Mouse (Mus musculus) heart, embryonic 15.5 days (tissue): ENCODE results near the gene Ltbp4. TPM values are rescaled to one million over a fixed set of nuclear protein-coding genes. Genes with fewer than 3 reads are reported as not detected.

ENCODE experiments used
- ATAC-seq: fragments of 200-750 bp; cut with Nextera tagmentation; replicated peaks from 2 replicates; pipeline ENCODE4 v1.8.0; 2017; ENCODE audit warnings: low read depth, moderate TSS enrichment; ENCODE audit not compliant: insufficient number of reproducible peaks, insufficient read depth, low FRiP score
- H3K27ac ChIP-seq: fragments of 300-500 bp; sonication (generic); 2 replicates; pipeline ENCODE4 v1.5.1; 2015; ENCODE audit warnings: mild to moderate bottlenecking, inconsistent platforms
- H3K27me3 ChIP-seq: fragments of 300-500 bp; sonication (generic); 2 replicates; pipeline ENCODE4 v1.6.1; 2015; ENCODE audit warnings: inconsistent platforms
- H3K36me3 ChIP-seq: fragments of 300-500 bp; sonication (generic); 2 replicates; pipeline ENCODE4 v1.6.1; 2015; ENCODE audit warnings: mild to moderate bottlenecking, inconsistent platforms
- H3K4me1 ChIP-seq: fragments of 300-500 bp; sonication (generic); replicated peaks from 2 replicates; pipeline ENCODE4 v1.6.1; 2015; ENCODE audit warnings: inconsistent platforms
- H3K4me2 ChIP-seq: fragments of 300-500 bp; sonication (generic); 2 replicates; pipeline ENCODE4 v1.6.1; 2015; ENCODE audit warnings: inconsistent platforms, mild to moderate bottlenecking, moderate library complexity
- H3K4me3 ChIP-seq: fragments of 300-500 bp; sonication (generic); 2 replicates; pipeline ENCODE4 v1.5.1; 2015; ENCODE audit warnings: mild to moderate bottlenecking, inconsistent platforms
- H3K9ac ChIP-seq: fragments of 300-500 bp; sonication (generic); 2 replicates; pipeline ENCODE4 v1.6.1; 2015; ENCODE audit warnings: mild to moderate bottlenecking, inconsistent platforms
- H3K9me3 ChIP-seq: fragments of 300-500 bp; sonication (generic); replicated peaks from 2 replicates; pipeline ENCODE4 v1.6.1; 2016; ENCODE audit warnings: inconsistent platforms
- WGBS: fragments of 180-500 bp; shearing (Covaris S2); methylation state at CpG from one replicate; pipeline ENCODE4 v1.1.7; 2015; ENCODE audit warnings: mixed read lengths; 5-methylcytosine and 5-hydroxymethylcytosine counted together
- polyA plus RNA-seq: library from polyadenylated mRNA; unstranded; fragments of >200 nt; fragmentation: Nextera tagmentation; extraction: Ambion mirVana; gene quantifications from 2 replicates; pipeline ENCODE4 v1.2.1, GENCODE M21; 2015

Gene Ltbp4
- polyA plus RNA-seq, 1 experiment from 2014 or later, result 61.7 TPM

GRCm38 (mm10) chr7:27276021-27276420, 61.5 kb downstream of the Ltbp4 start:
- Histone ChIP-seq H3K27ac (no peak overlapping the region), H3K27me3 (no peaks in the 10 kb centered on the region), H3K36me3 (peaks cover 31% of the 10 kb centered on the region), H3K4me1 (no peaks in the 10 kb centered on the region), H3K9me3 (no peaks in the 10 kb centered on the region), H3K9ac (no peak overlapping the region), H3K4me2 (no peak overlapping the region), H3K4me3 (no peak overlapping the region)
- 60% methylated on average over 7 of the region's 7 CpGs for WGBS
- no peak for ATAC-seq

DNA sequence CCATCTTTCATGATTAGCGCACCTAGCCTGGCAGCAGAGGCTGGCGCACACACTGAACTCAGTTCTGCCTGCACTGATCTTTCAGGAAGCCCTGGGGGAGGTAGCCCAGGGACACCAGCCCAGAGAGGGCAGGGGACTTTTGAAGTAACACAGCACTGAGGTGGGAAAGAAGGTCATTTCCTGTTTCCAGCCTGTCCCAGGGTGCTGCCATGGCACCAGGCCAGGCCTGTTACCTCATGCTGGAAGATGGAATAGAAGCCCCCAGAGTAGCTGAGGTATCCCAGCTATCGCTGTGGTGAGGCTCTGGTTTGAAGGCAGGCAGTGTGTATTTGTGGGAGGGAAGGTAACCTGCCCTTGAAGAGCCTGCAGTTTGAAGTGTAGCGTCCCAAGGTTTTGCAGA, 62.6 kb downstream of the Ltbp4 start:
- WGBS, result 83% methylated on average over 4 of the region's 4 CpGs
- Histone ChIP-seq H3K27me3 (no peaks in the 10 kb centered on the region), H3K27ac (no peak overlapping the region), H3K36me3 (peaks cover 39% of the 10 kb centered on the region), H3K4me1 (no peaks in the 10 kb centered on the region), H3K4me2 (no peak overlapping the region), H3K9me3 (no peaks in the 10 kb centered on the region), H3K4me3 (no peak overlapping the region), H3K9ac (no peak overlapping the region)
- ATAC-seq, result no peak

DNA sequence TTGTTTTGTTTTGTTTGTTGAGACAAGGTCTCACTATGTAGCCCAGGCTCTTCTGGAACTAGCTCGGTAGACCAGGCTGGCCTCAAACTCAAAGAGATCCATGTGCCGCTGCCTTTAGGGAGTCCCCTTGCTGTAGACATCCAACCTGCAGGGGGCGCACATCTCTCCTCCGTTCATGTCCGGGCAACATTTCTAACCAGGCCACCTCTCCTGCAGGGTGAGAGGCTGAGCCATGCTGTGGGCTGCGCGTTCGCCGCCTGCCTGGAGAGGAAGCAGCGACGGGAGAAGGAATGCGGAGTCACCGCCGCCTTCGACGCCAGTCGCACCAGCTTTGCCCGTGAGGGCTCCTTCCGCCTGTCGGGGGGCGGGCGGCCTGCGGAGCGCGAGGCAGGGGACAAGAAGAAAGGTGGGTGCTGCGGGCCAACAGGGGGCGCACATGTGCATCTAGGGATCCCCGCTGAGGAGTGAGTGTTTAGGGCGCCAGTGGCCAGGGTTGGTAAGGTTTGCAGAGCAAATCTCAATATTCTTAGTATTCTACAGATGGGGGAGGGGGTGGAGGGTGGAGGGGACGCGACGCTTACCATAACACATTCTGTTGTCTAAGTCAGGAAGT, 63.6 kb downstream of the Ltbp4 start:
- Histone ChIP-seq H3K9ac (no peak overlapping the region), H3K9me3 (no peaks in the 10 kb centered on the region), H3K36me3 (peaks cover 45% of the 10 kb centered on the region), H3K27ac (no peak overlapping the region), H3K4me3 (peak overlapping the region; percentile 30), H3K4me2 (peak overlapping the region; percentile 47), H3K4me1 (no peaks in the 10 kb centered on the region), H3K27me3 (no peaks in the 10 kb centered on the region)
- 46% methylated on average over 32 of the region's 32 CpGs for WGBS
- ATAC-seq, result no peak

DNA sequence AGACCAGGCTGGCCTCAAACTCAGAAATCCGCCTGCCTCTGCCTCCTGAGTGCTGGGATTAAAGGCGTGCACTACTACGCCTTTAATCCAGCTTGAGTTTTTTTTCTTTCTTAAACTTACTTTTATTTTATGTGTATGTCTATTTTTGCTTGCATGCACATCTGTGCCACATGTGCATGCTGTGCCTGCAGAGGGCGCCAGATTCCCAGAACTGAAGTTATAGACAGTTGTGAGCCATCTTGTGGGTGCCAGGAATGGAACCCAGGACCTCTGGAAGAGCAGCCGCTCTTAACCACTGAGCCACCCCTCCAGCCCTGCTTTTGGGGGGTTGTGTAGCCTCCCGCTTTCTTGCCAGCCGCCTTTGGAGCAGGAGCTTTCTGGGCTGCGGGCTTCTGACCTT, 66.1 kb downstream of the Ltbp4 start:
- Histone ChIP-seq H3K9me3 (no peaks in the 10 kb centered on the region), H3K4me2 (no peak overlapping the region), H3K4me1 (peaks cover 5% of the 10 kb centered on the region; the same call in 1 of the 2 replicates), H3K36me3 (peaks cover 37% of the 10 kb centered on the region), H3K27me3 (no peaks in the 10 kb centered on the region), H3K27ac (no peak overlapping the region), H3K4me3 (no peak overlapping the region), H3K9ac (no peak overlapping the region)
- ATAC-seq, result no peak
- WGBS, result 87% methylated on average over 8 of the region's 8 CpGs

GRCm38 (mm10) chr7:27266515-27267128, 70.9 kb downstream of the Ltbp4 start:
- Histone ChIP-seq H3K9ac (no peak overlapping the region), H3K27me3 (no peaks in the 10 kb centered on the region), H3K36me3 (peaks cover 34% of the 10 kb centered on the region), H3K4me3 (no peak overlapping the region), H3K4me2 (peak overlapping the region; percentile 41), H3K27ac (peak overlapping the region; percentile 20; the same call in 1 of the 2 replicates), H3K9me3 (no peaks in the 10 kb centered on the region), H3K4me1 (peaks cover 8% of the 10 kb centered on the region; the same call in 1 of the 2 replicates)
- no peak for ATAC-seq
- WGBS, result 51% methylated on average over 20 of the region's 20 CpGs

DNA sequence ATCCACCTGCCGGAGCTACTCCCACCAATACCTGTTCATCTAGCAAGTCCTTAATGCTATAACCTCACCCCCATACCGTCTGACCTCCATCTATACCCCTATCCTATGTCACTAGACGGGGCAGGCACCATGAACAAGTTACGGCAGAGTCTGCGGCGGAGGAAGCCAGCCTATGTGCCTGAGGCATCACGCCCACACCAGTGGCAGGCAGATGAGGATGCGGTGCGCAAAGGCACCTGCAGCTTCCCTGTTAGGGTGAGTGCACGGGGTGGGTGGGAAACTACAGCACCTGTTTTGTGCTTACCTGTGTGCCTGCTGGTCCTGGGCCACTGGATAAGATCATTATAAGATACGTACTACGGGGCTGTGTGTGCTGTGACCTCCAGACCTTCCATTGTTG, 72.7 kb downstream of the Ltbp4 start:
- Histone ChIP-seq H3K9me3 (no peaks in the 10 kb centered on the region), H3K9ac (no peak overlapping the region), H3K27me3 (no peaks in the 10 kb centered on the region), H3K4me2 (no peak overlapping the region), H3K4me3 (no peak overlapping the region), H3K4me1 (peaks cover 8% of the 10 kb centered on the region; the same call in 1 of the 2 replicates), H3K27ac (no peak overlapping the region), H3K36me3 (peaks cover 19% of the 10 kb centered on the region)
- no peak for ATAC-seq
- WGBS, result 88% methylated on average over 12 of the region's 12 CpGs

GRCm38 (mm10) chr7:27261888-27262287, 75.6 kb downstream of the Ltbp4 start:
- Histone ChIP-seq H3K9ac (no peak overlapping the region), H3K27me3 (no peaks in the 10 kb centered on the region), H3K9me3 (no peaks in the 10 kb centered on the region), H3K27ac (no peak overlapping the region), H3K4me2 (no peak overlapping the region), H3K36me3 (no peaks in the 10 kb centered on the region; the same call in 1 of the 2 replicates), H3K4me1 (peaks cover 30% of the 10 kb centered on the region), H3K4me3 (no peak overlapping the region)
- 79% methylated on average over 6 of the region's 6 CpGs for WGBS
- ATAC-seq, result no peak

DNA sequence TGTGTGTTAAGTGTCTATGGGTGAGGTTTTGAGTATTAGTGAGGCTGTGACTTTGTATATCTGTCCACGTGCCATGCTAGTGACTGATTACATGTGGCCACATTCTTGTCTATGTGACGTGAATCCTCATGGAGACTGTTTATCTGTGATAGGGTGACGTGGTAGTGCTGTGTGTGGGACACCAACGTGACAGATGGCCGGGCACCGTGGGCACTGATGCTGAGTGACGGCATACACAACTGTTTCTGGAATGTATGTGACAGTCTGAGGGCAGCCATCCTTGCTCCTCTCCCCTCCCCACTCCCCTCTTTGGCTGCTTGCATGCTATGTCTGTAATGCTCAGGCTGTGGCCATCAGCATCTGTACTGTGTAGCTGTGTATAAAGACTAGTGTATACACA, 76.6 kb downstream of the Ltbp4 start:
- peaks cover 28% of the 10 kb centered on the region for H3K4me1 ChIP-seq
- no peak overlapping the region for H3K27ac ChIP-seq
- WGBS, result 64% methylated on average over 7 of the region's 7 CpGs
- H3K27me3 ChIP-seq, result no peaks in the 10 kb centered on the region
- no peak overlapping the region for H3K4me3 ChIP-seq
- no peak overlapping the region for H3K9ac ChIP-seq
- no peaks in the 10 kb centered on the region; the same call in 1 of the 2 replicates for H3K36me3 ChIP-seq
- ATAC-seq, result no peak
- H3K4me2 ChIP-seq, result 0 out of 2 replicates have a peak overlapping the region, but pooled peaks have one; percentile 95
- H3K9me3 ChIP-seq, result no peaks in the 10 kb centered on the region

- Histone ChIP-seq H3K4me2 (peak overlapping the region; percentile 95), H3K9ac (peak overlapping the region; percentile 87), H3K9me3 (no peaks in the 10 kb centered on the region), H3K36me3 (no peaks in the 10 kb centered on the region; the same call in 1 of the 2 replicates), H3K4me3 (peak overlapping the region; percentile 83), H3K4me1 (peaks cover 28% of the 10 kb centered on the region), H3K27ac (no peak overlapping the region), H3K27me3 (no peaks in the 10 kb centered on the region)
- ATAC-seq, result no peak
- 37% methylated on average over 5 of the region's 5 CpGs for WGBS
These were observed 77.7 kb downstream of the Ltbp4 start for GRCm38 (mm10) chr7:27259771-27260170.

DNA sequence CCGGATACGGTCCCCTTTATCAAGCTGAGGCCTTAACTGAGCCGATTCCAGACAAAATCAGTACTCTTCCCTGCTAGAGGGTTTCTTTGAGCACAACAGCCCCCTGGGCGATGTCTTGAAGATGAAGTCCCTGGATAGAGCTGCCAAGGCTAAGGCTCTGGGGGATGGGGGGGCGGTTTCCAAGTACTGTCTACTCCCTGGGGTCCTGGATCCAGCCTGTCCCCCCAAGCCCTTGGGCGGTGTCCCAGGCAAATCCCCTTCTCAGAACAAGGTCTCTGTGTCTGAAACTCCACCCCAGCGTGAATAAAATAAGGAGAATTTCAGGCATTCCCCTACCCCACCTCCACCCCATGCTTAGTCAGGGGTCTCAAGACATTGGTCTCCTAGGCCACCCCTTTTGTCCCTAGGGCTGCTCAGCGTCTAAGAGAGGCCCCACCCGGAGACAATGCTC, 78.2 kb downstream of the Ltbp4 start:
- Histone ChIP-seq H3K4me1 (peaks cover 28% of the 10 kb centered on the region), H3K9ac (peak overlapping the region; percentile 87), H3K4me3 (peak overlapping the region; percentile 83), H3K36me3 (no peaks in the 10 kb centered on the region; the same call in 1 of the 2 replicates), H3K27me3 (no peaks in the 10 kb centered on the region), H3K9me3 (no peaks in the 10 kb centered on the region), H3K27ac (peak overlapping the region; percentile 76), H3K4me2 (peak overlapping the region; percentile 95)
- no peak for ATAC-seq
- 7% methylated on average over 9 of the region's 9 CpGs for WGBS

DNA sequence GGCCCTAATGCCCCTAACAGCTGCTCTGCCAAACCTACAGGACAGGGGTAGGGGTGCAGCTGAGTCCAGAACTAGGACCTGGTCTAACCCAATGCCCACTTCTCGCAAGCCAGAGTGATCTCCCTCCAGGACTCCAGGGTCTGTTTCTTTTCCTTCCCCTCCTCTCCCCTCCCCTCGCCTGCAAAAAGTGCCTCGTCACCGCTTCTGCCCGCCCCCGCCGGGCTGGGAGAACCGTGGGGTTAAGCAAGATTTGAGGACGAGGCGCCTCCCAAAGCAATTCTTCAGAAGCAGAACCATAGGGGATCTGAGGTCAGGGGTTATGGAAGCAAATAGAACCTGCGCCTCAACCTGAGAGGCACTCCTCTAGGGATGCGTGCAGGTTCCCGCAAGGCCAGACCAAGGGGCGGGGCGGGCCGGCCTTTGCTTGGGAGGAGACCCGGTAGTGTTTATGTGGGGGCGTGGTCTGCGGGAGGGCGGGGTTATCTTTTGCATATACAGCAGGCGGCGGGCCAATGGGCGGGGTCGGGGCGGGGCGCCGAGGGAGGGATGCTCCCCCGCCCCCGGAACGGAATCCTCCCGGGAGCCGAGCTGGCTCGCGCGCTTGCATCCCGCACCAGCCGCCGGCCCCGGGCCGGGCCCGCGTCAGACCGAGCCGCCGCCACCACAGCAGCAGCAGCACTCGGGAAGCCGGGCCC, 79.1 kb downstream of the Ltbp4 start, which contains the start of gene Numbl:
Gene Numbl (plus strand): TSS at position 229 of the 695 bp plus-strand sequence.
- Histone ChIP-seq H3K27me3 (no peaks in the 10 kb centered on the region), H3K4me3 (peak within 1 kb of the TSS; percentile 83), H3K9ac (peak within 1 kb of the TSS; percentile 87), H3K4me2 (peak within 1 kb of the TSS; percentile 95), H3K36me3 (no peaks in the 10 kb centered on the region), H3K27ac (peak within 1 kb of the TSS; percentile 84), H3K9me3 (no peaks in the 10 kb centered on the region), H3K4me1 (peaks cover 28% of the 10 kb centered on the region)
- peak; percentile 87 for ATAC-seq
- under 1% methylated on average over 46 of the region's 47 CpGs for WGBS
